Mouse (Mus musculus) MEL (cell line): ENCODE results near the gene Ppp1r27. TPM values are rescaled to one million over a fixed set of nuclear protein-coding genes. Genes with fewer than 3 reads are reported as not detected.

Source experiments
- DNase-seq: peaks from one replicate; pipeline ENCODE4 v3.0.0; 2011; ENCODE audit warnings: low read depth, low spot score
- H3K27ac ChIP-seq: 2 replicates; pipeline ENCODE4 v1.5.1; 2012; ENCODE audit warnings: low read depth, mild to moderate bottlenecking, control low read depth, low read length, moderate library complexity; ENCODE audit not compliant: control insufficient read depth
- H3K27me3 ChIP-seq, 2 experiments: fragments of 150-350 bp in 1 of 2; sonication (generic) in 1 of 2; 2 replicates each; pipeline ENCODE4 v1.6.1; 2012; ENCODE audit warnings: low read length in 2 of 2, mild to moderate bottlenecking in 2 of 2, improper control_type of control experiment in 1 of 2, moderate library complexity in 1 of 2; ENCODE audit not compliant: insufficient read depth in 2 of 2, control insufficient read depth in 1 of 2
- H3K36me3 ChIP-seq, 2 experiments: 2 replicates each; pipeline ENCODE4 v1.6.1; 2012 to 2014; ENCODE audit warnings: low read length in 2 of 2, improper control_type of control experiment in 1 of 2, inconsistent platforms in 1 of 2, mild to moderate bottlenecking in 1 of 2; ENCODE audit not compliant: insufficient read depth in 2 of 2, control insufficient read depth in 1 of 2
- H3K4me1 ChIP-seq, 2 experiments: fragments of 150-350 bp in 1 of 2; sonication (generic) in 1 of 2; 2 replicates each; pipeline ENCODE4 v1.6.1; 2012; ENCODE audit warnings: low read length in 2 of 2, improper control_type of control experiment in 1 of 2, mild to moderate bottlenecking in 1 of 2; ENCODE audit not compliant: insufficient read depth in 2 of 2, control insufficient read depth in 1 of 2
- H3K4me3 ChIP-seq, 2 experiments: fragments of 150-350 bp in 1 of 2; sonication (generic) in 1 of 2; 2 replicates each; pipeline ENCODE4 v1.5.1; 2012; ENCODE audit warnings: low read depth in 2 of 2, low read length in 2 of 2, mild to moderate bottlenecking in 2 of 2, moderate library complexity in 2 of 2, control low read depth in 1 of 2, improper control_type of control experiment in 1 of 2; ENCODE audit not compliant: control insufficient read depth in 1 of 2, insufficient read depth in 1 of 2
- H3K79me2 ChIP-seq: 2 replicates; pipeline ENCODE4 v1.6.1; 2012; ENCODE audit warnings: mild to moderate bottlenecking, low read length, moderate library complexity; ENCODE audit not compliant: control insufficient read depth, poor library complexity, insufficient read depth
- H3K9ac ChIP-seq: 2 replicates; pipeline ENCODE4 v1.6.1; 2012; ENCODE audit warnings: low read depth, mild to moderate bottlenecking, control low read depth, low read length, moderate library complexity; ENCODE audit not compliant: control insufficient read depth, poor library complexity, severe bottlenecking
- H3K9me3 ChIP-seq: fragments of 150-350 bp; sonication (generic); replicated peaks from 2 replicates; pipeline ENCODE4 v1.6.1; 2012; ENCODE audit warnings: mild to moderate bottlenecking, low read length, improper control_type of control experiment, moderate library complexity; ENCODE audit not compliant: insufficient read depth
- BHLHE40 ChIP-seq: IDR thresholded peaks from 2 replicates; pipeline ENCODE4 v1.6.1; 2012; ENCODE audit warnings: low read depth, mild to moderate bottlenecking, inconsistent platforms, low read length, improper control_type of control experiment, borderline replicate concordance
- CHD2 ChIP-seq: IDR thresholded peaks from 2 replicates; pipeline ENCODE4 v1.6.1; 2011; ENCODE audit warnings: low read length, improper control_type of control experiment
- E2F4 ChIP-seq: IDR thresholded peaks from 2 replicates; pipeline ENCODE4 v1.6.1; 2011; ENCODE audit warnings: low read depth, low read length, improper control_type of control experiment, borderline replicate concordance
- EP300 ChIP-seq, 2 experiments: IDR thresholded peaks; 2 replicates each; pipeline ENCODE4 v1.6.1; 2011; ENCODE audit warnings: improper control_type of control experiment in 2 of 2, low read length in 2 of 2, low read depth in 1 of 2, mild to moderate bottlenecking in 1 of 2
- ETS1 ChIP-seq: IDR thresholded peaks from 2 replicates; pipeline ENCODE4 v1.6.1; 2012; ENCODE audit warnings: low read depth, mild to moderate bottlenecking, inconsistent platforms, low read length, improper control_type of control experiment, moderate library complexity
- GABPA ChIP-seq: IDR thresholded peaks from 2 replicates; pipeline ENCODE4 v1.6.1; 2012; ENCODE audit warnings: low read depth, mild to moderate bottlenecking, inconsistent platforms, low read length, improper control_type of control experiment, moderate library complexity
- GATA1 ChIP-seq: IDR thresholded peaks from 2 replicates; pipeline ENCODE4 v1.6.1; 2011; ENCODE audit warnings: low read depth, low read length, improper control_type of control experiment
- HCFC1 ChIP-seq: IDR thresholded peaks from 2 replicates; pipeline ENCODE4 v1.6.1; 2012; ENCODE audit warnings: low read depth, mild to moderate bottlenecking, inconsistent platforms, low read length, improper control_type of control experiment, moderate library complexity
- KAT2A ChIP-seq: conservative IDR thresholded peaks from 2 replicates; pipeline ENCODE4 v1.6.1; 2012; ENCODE audit warnings: low read depth, low read length, improper control_type of control experiment, inconsistent platforms
- MAFK ChIP-seq: IDR thresholded peaks from 2 replicates; pipeline ENCODE4 v1.6.1; 2011; ENCODE audit warnings: low read depth, mild to moderate bottlenecking, low read length, improper control_type of control experiment, borderline replicate concordance
- MEF2A ChIP-seq: IDR thresholded peaks from 2 replicates; pipeline ENCODE4 v1.6.1; 2014; ENCODE audit warnings: low read depth, mild to moderate bottlenecking, inconsistent platforms, low read length, improper control_type of control experiment; ENCODE audit not compliant: poor library complexity, insufficient replicate concordance, severe bottlenecking; ENCODE audit errors: extremely low read depth
- MXI1 ChIP-seq: IDR thresholded peaks from 2 replicates; pipeline ENCODE4 v1.6.1; 2011; ENCODE audit warnings: mild to moderate bottlenecking, low read depth, low read length, improper control_type of control experiment
- MYB ChIP-seq: IDR thresholded peaks from 2 replicates; pipeline ENCODE4 v1.6.1; 2011; ENCODE audit warnings: mild to moderate bottlenecking, low read depth, low read length, improper control_type of control experiment
- NELFE ChIP-seq: IDR thresholded peaks from 2 replicates; pipeline ENCODE4 v1.6.1; 2011; ENCODE audit warnings: low read depth, low read length, improper control_type of control experiment
- POLR2A ChIP-seq, 2 experiments: IDR thresholded peaks; 2 replicates each; pipeline ENCODE4 v1.6.1; 2011 to 2012; ENCODE audit warnings: low read length in 2 of 2, mild to moderate bottlenecking in 2 of 2, control low read depth in 1 of 2, improper control_type of control experiment in 1 of 2, low read depth in 1 of 2, moderate library complexity in 1 of 2; ENCODE audit not compliant: control insufficient read depth in 1 of 2, insufficient read depth in 1 of 2, poor library complexity in 1 of 2
- POLR2AphosphoS5 ChIP-seq: IDR thresholded peaks from 2 replicates; pipeline ENCODE4 v1.6.1; 2012; ENCODE audit warnings: low read depth, borderline replicate concordance, mild to moderate bottlenecking, inconsistent platforms, low read length, moderate library complexity, mixed read lengths
- RAD21 ChIP-seq: IDR thresholded peaks from 2 replicates; pipeline ENCODE4 v1.6.1; 2011; ENCODE audit warnings: mild to moderate bottlenecking, low read depth, low read length, improper control_type of control experiment
- SIN3A ChIP-seq: IDR thresholded peaks from 2 replicates; pipeline ENCODE4 v1.6.1; 2012; ENCODE audit warnings: low read length, improper control_type of control experiment, inconsistent platforms
- SMC3 ChIP-seq: IDR thresholded peaks from 2 replicates; pipeline ENCODE4 v1.6.1; 2011; ENCODE audit warnings: low read depth, low read length, improper control_type of control experiment
- UBTF ChIP-seq: IDR thresholded peaks from 2 replicates; pipeline ENCODE4 v1.6.1; 2012; ENCODE audit warnings: low read depth, mild to moderate bottlenecking, inconsistent platforms, low read length, improper control_type of control experiment, moderate library complexity, borderline replicate concordance; ENCODE audit not compliant: insufficient read depth
- USF2 ChIP-seq, 2 experiments: IDR thresholded peaks; 2 replicates each; pipeline ENCODE4 v1.6.1; 2011 to 2012; ENCODE audit warnings: improper control_type of control experiment in 2 of 2, low read length in 2 of 2, borderline replicate concordance in 1 of 2, inconsistent platforms in 1 of 2, low read depth in 1 of 2, mild to moderate bottlenecking in 1 of 2; ENCODE audit not compliant: insufficient read depth in 1 of 2
- ZC3H11A ChIP-seq: IDR thresholded peaks from 2 replicates; pipeline ENCODE4 v1.6.1; 2012; ENCODE audit warnings: low read depth, mild to moderate bottlenecking, inconsistent platforms, low read length, improper control_type of control experiment
- ZKSCAN1 ChIP-seq: IDR thresholded peaks from 2 replicates; pipeline ENCODE4 v1.6.1; 2012; ENCODE audit warnings: low read depth, mild to moderate bottlenecking, inconsistent platforms, low read length, improper control_type of control experiment, moderate library complexity
- ZNF384 ChIP-seq: IDR thresholded peaks from 2 replicates; pipeline ENCODE4 v1.6.1; 2012; ENCODE audit warnings: low read depth, mild to moderate bottlenecking, inconsistent platforms, low read length, improper control_type of control experiment
- polyA plus RNA-seq, 2 experiments: library from polyadenylated mRNA; stranded (reverse) in 1 of 2; unstranded in 1 of 2; fragments of >175 nt in 1 of 2; fragments of >200 nt in 1 of 2; gene quantifications; 2 replicates each; pipeline versions ENCODE4 v1.2.1 to v1.2.4; 2012; ENCODE audit warnings: low replicate concordance in 2 of 2, low read depth in 1 of 2; ENCODE audit not compliant: insufficient read length in 2 of 2, insufficient read depth in 1 of 2, missing spikeins in 1 of 2
- total RNA-seq: library from RNA; depleted of rRNA; stranded (reverse); fragments of 300-350 nt; gene quantifications from 2 replicates; pipeline ENCODE4 v1.2.3, GENCODE M21; 2012

Ppp1r27 gene
- total and polyA plus RNA-seq, 3 experiments, result not detected

GRCm38 (mm10) chr11:120530085-120530964 is 20.6 kb downstream of the Ppp1r27 start, which contains the start of gene Gcgr:
Gcgr (plus strand) TSS chr11:120530699.
- Histone ChIP-seq H3K4me3 (no peak within 1 kb of the TSS), H3K9me3 (no peaks in the 10 kb centered on the region), H3K4me1 (peaks cover 4 to 24% of the 10 kb centered on the region in 2 experiments), H3K79me2 (no peaks in the 10 kb centered on the region), H3K36me3 (peaks cover 0 to 15% of the 10 kb centered on the region in 2 experiments; a peak in 2 of 4 replicates), H3K27me3 (peaks cover 5 to 10% of the 10 kb centered on the region in 2 experiments; a peak in 2 of 4 replicates), H3K9ac (no peak within 1 kb of the TSS), H3K27ac (no peak within 1 kb of the TSS)
- TF ChIP-seq GATA1 (no peak), KAT2A (no peak), NELFE (no peak), CHD2 (no peak), E2F4 (no peak), HCFC1 (no peak), MXI1 (no peak), POLR2A (IDR thresholded peaks at IDR 0.05; ENCODE audit: control insufficient read depth in 1 of 2, insufficient read depth in 1 of 2, low read depth in 1 of 2, low read length in 2 of 2, poor library complexity in 1 of 2) (no peak), BHLHE40 (no peak), MEF2A (no peak), UBTF (no peak)
- no peak for DNase-seq

GRCm38 (mm10) chr11:120528903-120529302 is 22.0 kb downstream of the Ppp1r27 start:
- TF ChIP-seq GABPA, result no peak
- no peak for TF ChIP-seq GATA1
- no peak for TF ChIP-seq SMC3
- no peak for TF ChIP-seq SIN3A
- TF ChIP-seq MYB, result no peak
- TF ChIP-seq MAFK, result no peak
- TF ChIP-seq POLR2AphosphoS5, result no peak
- no peak for TF ChIP-seq ZNF384
- TF ChIP-seq ZC3H11A, result no peak
- no peak for TF ChIP-seq USF2 (IDR thresholded peaks at IDR 0.05; ENCODE audit: borderline replicate concordance in 1 of 2, insufficient read depth in 1 of 2, low read depth in 1 of 2, low read length in 2 of 2)
- TF ChIP-seq RAD21, result no peak
- TF ChIP-seq EP300 (IDR thresholded peaks at IDR 0.05; ENCODE audit: low read depth in 1 of 2, low read length in 2 of 2), result no peak
- no peak for TF ChIP-seq ZKSCAN1
- TF ChIP-seq ETS1, result no peak
- Histone ChIP-seq H3K36me3 (peaks cover 0 to 15% of the 10 kb centered on the region in 2 experiments; a peak in 2 of 4 replicates), H3K27me3 (peaks cover 5 to 10% of the 10 kb centered on the region in 2 experiments; a peak in 2 of 4 replicates), H3K9ac (no peak overlapping the region), H3K9me3 (no peaks in the 10 kb centered on the region), H3K79me2 (no peaks in the 10 kb centered on the region), H3K4me1 (peaks cover 4 to 25% of the 10 kb centered on the region in 2 experiments), H3K4me3 (no peak overlapping the region), H3K27ac (no peak overlapping the region)
- no peak for DNase-seq
